Mouse (Mus musculus): ENCODE data around the gene Fhl3.
"Not testable (repeated sequence)": the region's sequence is repeated elsewhere in the genome, so short reads cannot be mapped to it uniquely, and the experiment has no call there.

Fhl3 gene

GRCm38 (mm10) chr4:124683474-124683873, 17.0 kb upstream of the Fhl3 start:
- no peak for DNase-seq (ENCODE audit: low spot score)

DNA sequence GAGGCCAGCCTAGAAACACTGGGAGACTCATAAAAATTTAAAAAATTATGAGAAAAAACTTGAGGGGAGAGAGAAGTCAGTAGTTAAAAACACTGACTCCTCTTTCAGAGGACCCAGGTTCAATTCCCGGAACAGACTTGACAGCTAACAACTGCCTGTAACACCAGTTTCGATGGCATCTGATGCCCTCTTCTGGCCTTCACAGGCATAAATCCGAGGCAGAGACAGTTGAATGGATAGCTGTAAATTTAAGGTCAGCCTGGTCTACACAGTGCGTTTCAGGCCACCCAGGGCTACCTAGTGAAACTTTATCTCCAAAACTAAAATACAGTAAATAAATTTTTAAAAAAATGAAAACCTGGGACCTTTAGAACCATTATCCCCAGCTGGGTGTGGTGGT, 15.5 kb upstream of the Fhl3 start:
- DNase-seq (ENCODE audit: low spot score) = no peak

- DNase-seq (ENCODE audit: low spot score) = no peak
Measured at GRCm38 (mm10) chr4:124685453-124685852, 15.0 kb upstream of the Fhl3 start.

DNA sequence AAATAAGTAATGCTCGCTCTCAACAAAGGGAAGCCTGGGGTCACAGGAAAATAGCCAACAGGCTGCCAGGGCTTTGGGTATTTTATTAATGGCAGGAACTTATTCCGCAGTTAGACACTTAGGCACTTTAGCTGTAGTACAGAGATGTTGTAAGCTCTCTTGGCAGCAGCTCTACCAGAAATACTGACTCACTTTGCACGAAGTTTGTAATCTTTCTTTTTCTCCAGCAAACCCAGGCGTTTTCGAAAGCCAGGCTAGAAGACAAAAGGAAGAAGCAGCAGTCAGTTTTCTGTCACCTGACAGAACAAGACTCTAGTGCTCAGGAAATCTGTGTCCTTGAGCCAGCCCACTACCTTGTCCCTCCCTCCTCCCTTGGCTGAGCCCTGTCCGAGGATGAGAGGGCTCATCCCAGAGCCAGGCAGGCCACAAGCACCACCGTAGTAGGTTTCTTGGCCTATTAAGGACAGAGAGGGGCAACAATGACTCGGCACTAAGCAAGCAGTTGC, 14.6 kb upstream of the Fhl3 start:
- no peak for DNase-seq (ENCODE audit: low spot score)

- peak; percentile 23 for DNase-seq (ENCODE audit: low spot score)
Measured at GRCm38 (mm10) chr4:124691455-124691854, 9.0 kb upstream of the Fhl3 start.

GRCm38 (mm10) chr4:124692416-124692861, 8.1 kb upstream of the Fhl3 start:
- DNase-seq (ENCODE audit: low spot score) = no peak

DNA sequence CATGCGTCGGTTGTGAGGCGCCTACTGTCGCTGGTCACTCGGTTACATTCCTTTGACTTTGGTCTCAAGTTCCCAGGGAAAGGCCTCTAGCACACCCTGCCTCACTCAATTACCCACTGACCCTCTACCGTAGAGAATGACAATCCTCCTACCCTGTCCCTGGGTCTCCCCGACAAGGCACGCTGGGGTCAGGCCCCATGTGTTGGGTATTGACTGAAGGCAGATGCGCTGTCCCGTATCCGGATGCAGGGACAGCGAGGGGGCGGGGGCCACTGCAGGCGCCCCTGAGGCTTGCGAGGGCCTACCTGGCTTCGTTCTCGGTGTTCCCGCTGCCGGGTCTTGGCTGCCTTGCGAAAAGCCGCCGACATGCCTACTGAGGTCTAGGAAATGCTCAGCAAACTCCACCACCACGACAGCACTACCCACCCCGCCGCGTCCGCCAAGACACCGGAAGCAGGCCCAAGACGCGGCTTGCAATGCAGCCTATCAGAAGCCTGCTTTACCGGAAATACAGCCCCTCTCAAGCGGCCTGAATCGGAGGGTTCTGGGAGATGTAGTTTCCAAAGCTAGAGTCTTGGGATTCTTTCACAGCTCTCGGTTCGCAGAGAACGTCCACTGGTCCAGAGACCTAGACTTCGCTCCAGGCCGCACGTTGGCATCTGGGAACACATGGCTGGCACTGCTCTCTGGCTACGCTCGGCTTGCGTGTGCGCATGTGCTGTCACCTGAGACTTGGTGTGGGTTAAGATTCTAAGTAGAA, 7.2 kb upstream of the Fhl3 start, which contains the start of gene Utp11:
Utp11 (minus strand) TSS at position 466 of the 760 bp plus-strand sequence.
- peak; percentile 84 for DNase-seq (ENCODE audit: low spot score)

DNA sequence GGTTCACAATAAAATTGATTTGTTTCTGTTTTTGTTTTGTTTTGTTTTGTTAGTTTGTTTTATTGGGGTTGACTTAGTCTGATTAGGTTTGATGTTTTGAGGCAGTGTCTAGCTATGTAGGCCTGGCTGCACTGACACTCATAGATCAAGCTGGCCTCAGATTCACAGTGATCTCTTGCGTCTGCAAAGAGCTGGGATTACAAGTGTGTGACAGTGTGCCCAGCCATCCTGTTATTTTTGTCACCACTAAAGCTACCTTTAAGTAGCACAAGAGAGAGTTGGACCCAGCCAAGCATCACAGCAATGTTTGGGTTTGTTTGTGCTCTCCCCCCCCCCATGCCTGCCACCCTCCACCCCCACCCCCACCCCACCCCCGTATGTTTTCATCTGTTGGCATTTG, 5.9 kb upstream of the Fhl3 start:
- no peak for DNase-seq (ENCODE audit: low spot score)

- DNase-seq (ENCODE audit: low spot score) = no peak
Measured at GRCm38 (mm10) chr4:124695786-124696516, 4.5 kb upstream of the Fhl3 start.

GRCm38 (mm10) chr4:124699791-124700190, 710 bp upstream of the Fhl3 start:
- no peak for DNase-seq (ENCODE audit: low spot score)

GRCm38 (mm10) chr4:124701052-124701845, 748 bp downstream of the Fhl3 start:
- peak; percentile 51 for DNase-seq (ENCODE audit: low spot score)

DNA sequence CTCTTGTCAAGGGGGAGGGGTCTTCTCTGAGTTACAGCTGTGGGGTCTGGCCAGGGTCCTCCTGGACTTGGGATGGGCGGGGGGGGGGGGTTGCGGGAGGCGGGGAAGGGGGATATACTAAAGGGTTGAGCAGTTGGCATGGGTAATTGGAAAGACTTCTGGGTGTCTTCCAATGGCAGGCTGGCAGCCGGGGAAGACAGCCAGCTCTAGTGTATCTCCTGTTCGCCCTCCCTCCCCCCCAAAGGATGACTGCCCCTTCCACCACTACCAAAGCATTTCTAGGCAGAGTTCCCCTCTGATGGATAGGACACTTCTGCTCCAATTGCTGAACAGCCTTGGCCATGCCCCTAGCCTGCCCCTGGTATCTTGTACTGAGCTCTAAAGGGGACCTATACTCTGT, 1.4 kb downstream of the Fhl3 start:
- DNase-seq (ENCODE audit: low spot score) = no peak

DNA sequence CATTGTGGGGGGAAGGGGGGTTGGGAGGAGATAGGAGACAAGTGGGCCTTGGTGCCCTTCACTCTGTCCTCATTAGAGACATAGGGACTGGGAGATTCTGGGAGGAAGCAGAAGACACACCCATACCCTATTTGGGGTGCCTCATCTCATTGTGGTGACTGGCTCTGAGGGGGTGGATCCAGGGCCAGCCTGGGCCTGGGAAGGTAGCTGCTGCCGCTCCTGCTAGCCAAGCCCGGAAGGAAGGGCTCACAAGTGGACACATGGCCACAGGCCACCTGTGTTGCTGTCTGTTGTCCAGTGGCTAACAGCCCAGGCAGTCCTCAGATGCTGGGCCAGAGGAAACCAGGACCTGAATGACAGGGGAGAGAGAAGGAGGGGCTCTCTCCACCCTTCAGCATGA, 2.9 kb downstream of the Fhl3 start:
- no peak for DNase-seq (ENCODE audit: low spot score)

GRCm38 (mm10) chr4:124703881-124704796, 3.6 kb downstream of the Fhl3 start:
- DNase-seq (ENCODE audit: low spot score) = no peak

GRCm38 (mm10) chr4:124704797-124705474, 4.4 kb downstream of the Fhl3 start:
- DNase-seq (ENCODE audit: low spot score) = peak; percentile 47

DNA sequence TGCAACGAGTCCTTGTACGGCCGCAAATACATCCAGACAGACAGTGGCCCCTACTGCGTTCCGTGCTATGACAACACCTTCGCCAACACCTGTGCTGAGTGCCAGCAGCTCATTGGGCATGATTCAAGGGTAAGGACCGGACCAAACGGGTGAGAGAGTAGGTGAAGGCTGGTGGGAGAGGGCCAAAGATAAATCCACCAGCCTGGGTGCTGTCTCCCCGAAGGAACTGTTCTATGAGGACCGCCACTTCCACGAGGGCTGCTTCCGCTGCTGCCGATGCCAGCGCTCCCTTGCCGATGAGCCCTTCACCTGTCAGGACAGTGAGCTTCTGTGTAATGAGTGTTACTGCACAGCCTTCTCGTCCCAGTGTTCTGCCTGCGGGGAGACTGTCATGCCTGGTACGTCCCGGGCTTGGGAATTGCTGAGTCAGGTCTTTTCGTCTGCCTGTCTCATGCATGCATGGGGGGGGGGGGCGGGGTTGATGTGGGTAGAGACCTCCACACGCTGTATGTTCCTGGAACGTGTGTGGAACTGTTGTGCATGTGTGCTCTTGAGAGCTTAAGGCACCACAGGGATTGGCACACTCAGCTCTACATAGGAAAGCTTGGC, 5.3 kb downstream of the Fhl3 start:
- DNase-seq (ENCODE audit: low spot score) = no peak

DNA sequence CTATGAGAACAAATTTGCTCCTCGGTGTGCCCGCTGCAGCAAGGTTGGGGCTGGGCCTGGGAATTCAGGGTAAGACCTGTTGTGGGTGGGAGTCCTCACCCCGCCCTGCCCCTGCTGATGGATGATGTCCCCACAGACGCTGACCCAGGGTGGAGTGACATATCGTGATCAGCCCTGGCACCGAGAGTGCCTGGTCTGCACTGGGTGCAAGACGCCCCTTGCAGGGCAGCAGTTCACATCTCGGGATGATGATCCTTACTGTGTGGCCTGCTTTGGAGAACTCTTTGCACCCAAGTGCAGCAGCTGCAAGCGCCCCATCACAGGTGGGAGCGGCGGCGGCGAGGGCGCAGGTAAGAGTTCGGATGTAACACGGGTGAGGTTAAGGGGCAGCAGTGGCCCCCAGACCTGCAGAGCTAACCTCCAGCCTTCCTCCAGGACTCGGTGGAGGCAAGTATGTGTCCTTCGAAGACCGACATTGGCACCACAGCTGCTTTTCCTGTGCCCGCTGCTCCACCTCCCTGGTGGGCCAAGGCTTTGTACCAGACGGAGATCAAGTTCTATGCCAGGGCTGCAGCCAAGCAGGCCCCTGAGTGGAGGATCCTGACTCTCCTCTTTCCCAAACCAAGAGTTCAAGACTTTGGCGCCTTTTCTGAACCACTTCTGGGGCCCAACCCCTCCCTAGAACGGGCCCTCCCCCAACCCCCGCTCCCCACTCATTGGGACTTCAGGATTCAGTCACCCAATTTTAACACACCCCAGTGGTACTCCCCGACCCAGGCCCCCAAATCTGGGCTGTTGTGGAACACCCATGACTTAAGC, 7.1 kb downstream of the Fhl3 start:
- peak; percentile 51 for DNase-seq (ENCODE audit: low spot score)

GRCm38 (mm10) chr4:124708200-124708517, 7.7 kb downstream of the Fhl3 start:
- not testable (repeated sequence) for DNase-seq (ENCODE audit: low spot score)

Data from testis, postnatal 10 days (tissue).